Mouse (Mus musculus) gastrocnemius, adult 18-20 months (tissue): Measurements from ENCODE around the gene Gm47996. TPM values are rescaled to one million over a fixed set of nuclear protein-coding genes. Genes with fewer than 3 reads are reported as not detected.
"Not testable (repeated sequence)": the region's sequence is repeated elsewhere in the genome, so short reads cannot be mapped to it uniquely, and the experiment has no call there.

ENCODE experiments used
- DNase-seq: peaks from one replicate; pipeline ENCODE4 v3.0.0; 2021; ENCODE audit warnings: low spot score
- long read RNA-seq, 2 experiments: library from polyadenylated mRNA; stranded (forward); transcript quantifications; one replicate each; pipeline ENCODE4 v2.0.0; 2021
- total RNA-seq, 2 experiments: library from RNA; stranded (reverse); gene quantifications; 2 replicates each; pipeline ENCODE4 v1.2.3; 2021

Gm47996 gene
- under 1 TPM in 1 of 2 experiments, not detected in 1; 0.28 TPM for total RNA-seq
- long read RNA-seq, experiment 1, result 0 reads
- long read RNA-seq, experiment 2, result 0 reads

- DNase-seq, result not testable (repeated sequence)
Observed at GRCm38 (mm10) chr1:151209824-151210355, at the start of gene Gm47996. TSS of gene Gm47996 (plus strand) at chr1:151210131.

- DNase-seq, result no peak
Observed at GRCm38 (mm10) chr1:151166031-151166430, 43.9 kb upstream of the Gm47996 start.

- no peak for DNase-seq
Observed at GRCm38 (mm10) chr1:151167297-151168047, 42.5 kb upstream of the Gm47996 start.

- DNase-seq, result no peak
Observed at GRCm38 (mm10) chr1:151168637-151169036, 41.3 kb upstream of the Gm47996 start.

- peak; percentile 69 for DNase-seq
Observed at GRCm38 (mm10) chr1:151171572-151172461, 38.1 kb upstream of the Gm47996 start.

GRCm38 (mm10) chr1:151177030-151177936, 32.6 kb upstream of the Gm47996 start:
- peak; percentile 3 for DNase-seq

GRCm38 (mm10) chr1:151177937-151178271, 32.0 kb upstream of the Gm47996 start:
- DNase-seq, result no peak

GRCm38 (mm10) chr1:151178505-151179083, 31.3 kb upstream of the Gm47996 start:
- DNase-seq, result no peak

- no peak for DNase-seq
Observed at GRCm38 (mm10) chr1:151180167-151180566, 29.8 kb upstream of the Gm47996 start.

GRCm38 (mm10) chr1:151182266-151182665, 27.7 kb upstream of the Gm47996 start, which contains the start of gene Gm47985:
TSS of gene Gm47985 (plus strand) at chr1:151182537.
- not testable (repeated sequence) for DNase-seq

GRCm38 (mm10) chr1:151186186-151186585, 23.7 kb upstream of the Gm47996 start:
- not testable (repeated sequence) for DNase-seq

GRCm38 (mm10) chr1:151186879-151187424, 23.0 kb upstream of the Gm47996 start:
- not testable (repeated sequence) for DNase-seq

GRCm38 (mm10) chr1:151188469-151188868, 21.5 kb upstream of the Gm47996 start:
- DNase-seq, result no peak

GRCm38 (mm10) chr1:151192075-151192474, 17.9 kb upstream of the Gm47996 start, which contains the start of gene Gm8947:
TSS of gene Gm8947 (plus strand) at chr1:151192376.
- DNase-seq, result not testable (repeated sequence)

- DNase-seq, result not testable (repeated sequence)
Observed at GRCm38 (mm10) chr1:151192739-151193138, 17.2 kb upstream of the Gm47996 start.

GRCm38 (mm10) chr1:151195986-151196385, 13.9 kb upstream of the Gm47996 start:
- DNase-seq, result not testable (repeated sequence)

GRCm38 (mm10) chr1:151196690-151197089, 13.2 kb upstream of the Gm47996 start:
- DNase-seq, result not testable (repeated sequence)

GRCm38 (mm10) chr1:151198120-151198519, 11.8 kb upstream of the Gm47996 start, which contains the start of gene Gm47995:
TSS of gene Gm47995 (plus strand) at chr1:151198448.
- not testable (repeated sequence) for DNase-seq

- not testable (repeated sequence) for DNase-seq
Observed at GRCm38 (mm10) chr1:151200620-151201019, 9.3 kb upstream of the Gm47996 start.

- not testable (repeated sequence) for DNase-seq
Observed at GRCm38 (mm10) chr1:151202771-151203170, 7.2 kb upstream of the Gm47996 start.
